Comparison of ENCODE assay signal across 20 mouse cellular contexts in the genomic region with DNA sequence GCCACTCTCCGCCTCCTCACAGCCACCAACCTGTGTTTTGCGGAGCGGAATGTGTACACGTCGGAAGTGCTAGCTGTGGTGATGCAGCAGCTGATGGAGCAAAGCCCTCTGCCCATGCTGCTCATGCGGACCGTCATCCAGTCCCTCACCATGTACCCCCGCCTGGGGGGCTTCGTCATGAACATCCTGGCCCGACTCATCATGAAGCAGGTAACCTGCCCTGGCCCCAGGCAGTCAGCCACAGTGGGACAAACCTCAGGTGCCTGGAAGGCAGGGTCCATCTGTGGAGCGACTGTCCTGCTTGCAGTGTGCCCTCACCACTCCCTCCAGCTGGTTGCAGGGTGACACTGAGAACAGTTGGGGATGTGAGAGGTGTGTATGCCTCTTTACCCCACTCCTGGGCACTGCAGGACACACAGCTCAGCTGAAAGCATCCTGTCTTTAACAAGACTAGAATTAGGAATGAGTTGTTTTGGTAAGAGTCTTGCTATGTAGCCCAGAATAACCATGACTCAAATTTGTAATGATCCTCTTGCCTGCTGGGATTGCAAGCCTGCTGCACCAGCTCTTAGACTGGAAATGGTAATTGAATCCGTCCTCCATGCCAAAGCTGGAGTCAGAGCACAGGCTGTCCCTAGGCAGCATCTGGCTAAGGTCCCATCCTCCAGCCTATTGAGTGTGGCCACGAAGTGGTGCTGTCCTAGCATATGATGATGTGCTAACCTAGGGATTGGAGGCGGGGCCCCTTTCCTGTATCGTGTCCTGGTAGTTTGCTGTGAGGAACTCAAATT. TPM values are rescaled to one million over a fixed set of nuclear protein-coding genes. Genes with fewer than 3 reads are reported as not detected.
DNase-seq lines count a peak whose midpoint lies in the region; ATAC-seq lines count a peak whose summit lies in the region.
"Had no signal": no experiment of that assay in that cellular context is flagged by ENCODE, and none has a peak within 500 bp of the region (broad histone marks: within the 10 kb centered on the region; RNA-seq: fewer than 3 reads in every experiment).

No protein-coding gene starts in this region.

- peak; percentile 58 to 67 for DNase-seq in right cerebral cortex, adult 2 months (ENCODE audit: low spot score in 2 of 2)
- no peak for DNase-seq in right cerebral cortex, postnatal 14 days
- peak; percentile 50 to 82 for DNase-seq in layer of hippocampus, adult 18-20 months (ENCODE audit: low spot score in 2 of 2)
- peak; percentile 58 to 62 for DNase-seq in left cerebral cortex, postnatal 10 days (ENCODE audit: extremely low spot score in 1 of 2, low spot score in 2 of 2)
- DNase-seq in hindbrain, embryonic 10.5 days (ENCODE audit: low spot score), result no peak
- DNase-seq: adrenal gland, postnatal 14 days; heart, postnatal 4 days had no signal

- no peaks in the 10 kb centered on the region for H3K27me3 ChIP-seq in hindbrain, embryonic 10.5 days (ENCODE audit: insufficient read depth, poor library complexity, severe bottlenecking)
- H3K27me3 ChIP-seq in midbrain, embryonic 13.5 days, result no peaks in the 10 kb centered on the region
- H3K27me3 ChIP-seq: CH12.LX; liver, embryonic 15.5 days; neural tube, embryonic 15.5 days; stomach, embryonic 15.5 days had no signal

- no peak overlapping the region for H3K4me2 ChIP-seq in midbrain, embryonic 13.5 days (replicated peaks)
- H3K4me2 ChIP-seq: liver, embryonic 15.5 days; neural tube, embryonic 15.5 days; stomach, embryonic 15.5 days had no signal

- ATAC-seq in erythroblast, adult 5-6 weeks (replicated peaks; ENCODE audit: low FRiP score, poor library complexity, severe bottlenecking), result no peak
- no peak for ATAC-seq in midbrain, embryonic 13.5 days
- ATAC-seq: inflammation-experienced regulatory T-cells, adult 6 months had no signal

- no peak overlapping the region for H3K27ac ChIP-seq in hindbrain, embryonic 10.5 days
- no peak overlapping the region for H3K27ac ChIP-seq in midbrain, embryonic 13.5 days
- H3K27ac ChIP-seq: liver, embryonic 15.5 days; macrophage; neural tube, embryonic 15.5 days; stomach, embryonic 15.5 days had no signal

- no peak overlapping the region for H3K9ac ChIP-seq in midbrain, embryonic 13.5 days (replicated peaks)
- H3K9ac ChIP-seq: liver, embryonic 15.5 days; neural tube, embryonic 15.5 days; stomach, embryonic 15.5 days had no signal

- no peak overlapping the region for H3K4me3 ChIP-seq in hindbrain, embryonic 10.5 days
- H3K4me3 ChIP-seq in midbrain, embryonic 13.5 days (replicated peaks), result no peak overlapping the region
- H3K4me3 ChIP-seq: liver, embryonic 15.5 days; neural tube, embryonic 15.5 days; stomach, embryonic 15.5 days had no signal

- peaks cover 15% of the 10 kb centered on the region for H3K4me1 ChIP-seq in hindbrain, embryonic 10.5 days (replicated peaks)
- peaks cover 13% of the 10 kb centered on the region for H3K4me1 ChIP-seq in midbrain, embryonic 13.5 days (replicated peaks)
- H3K4me1 ChIP-seq: liver, embryonic 15.5 days had no signal

- WGBS in hindbrain, embryonic 10.5 days, result 88% methylated on average over 15 of the region's 15 CpGs
- WGBS in midbrain, embryonic 13.5 days, result 89% methylated on average over 15 of the region's 15 CpGs

- intact Hi-C loops in left cerebral cortex, postnatal 10 days (cut with DNase I), result no loop called here

- peaks cover 83% of the 10 kb centered on the region for H3K36me3 ChIP-seq in hindbrain, embryonic 10.5 days
- H3K36me3 ChIP-seq in midbrain, embryonic 13.5 days, result peaks cover 60% of the 10 kb centered on the region

- no peaks in the 10 kb centered on the region; the same call in 1 of the 2 replicates for H3K9me3 ChIP-seq in hindbrain, embryonic 10.5 days
- H3K9me3 ChIP-seq in midbrain, embryonic 13.5 days, result no peaks in the 10 kb centered on the region
- H3K9me3 ChIP-seq: liver, embryonic 15.5 days; neural tube, embryonic 15.5 days; stomach, embryonic 15.5 days had no signal

RNA-seq across cellular contexts. Expression of gene Rsph6a, which starts 1.9 kb away (rescaled TPM):
- total RNA-seq in layer of hippocampus, adult 18-20 months (2021), result not detected
- under 1 TPM; 0.22 to 0.41 TPM for total RNA-seq in left cerebral cortex, postnatal 10 days (2021)
- not detected in 2 replicates for total RNA-seq in erythroblast, adult 5-6 weeks (2015; ENCODE audit: low replicate concordance)
- total RNA-seq in erythroblast, adult 5-6 weeks (2017; ENCODE audit: low replicate concordance), result not detected in 2 replicates
- polyA plus RNA-seq in hindbrain, embryonic 10.5 days (2016; fragmentation: Nextera tagmentation; extraction: Ambion mirVana), result not detected in 2 replicates
- 0.09 TPM in 1 of 2 replicates, not detected in the other for polyA plus RNA-seq in midbrain, embryonic 13.5 days (2015; fragmentation: Nextera tagmentation; extraction: Ambion mirVana)
- total RNA-seq: adrenal gland, postnatal 14 days; heart, postnatal 4 days; midbrain, postnatal 0 days had no signal
- polyA plus RNA-seq: inflammation-experienced regulatory T-cells, adult 6 months; kidney, embryonic 16.5 days; limb, embryonic 11.5 days; liver, embryonic 15.5 days; macrophage; small intestine, adult 2 months; stomach, embryonic 15.5 days; urinary bladder, adult 2 months had no signal

RNA-seq across cellular contexts. Expression of gene Dmwd, which starts 23.5 kb away (rescaled TPM):
- total RNA-seq in layer of hippocampus, adult 18-20 months (2021), result 100 to 1,000 TPM; 142 to 148 TPM
- 100 to 1,000 TPM; 155 to 157 TPM for total RNA-seq in left cerebral cortex, postnatal 10 days (2021)
- 1.9 and 3.1 TPM in 2 replicates for total RNA-seq in erythroblast, adult 5-6 weeks (2015; ENCODE audit: low replicate concordance)
- total RNA-seq in erythroblast, adult 5-6 weeks (2017; ENCODE audit: low replicate concordance), result 1.0 and 2.6 TPM in 2 replicates
- polyA plus RNA-seq in hindbrain, embryonic 10.5 days (2016; fragmentation: Nextera tagmentation; extraction: Ambion mirVana), result 16.6 and 20.7 TPM in 2 replicates
- 25.3 TPM in 2 replicates for polyA plus RNA-seq in midbrain, embryonic 13.5 days (2015; fragmentation: Nextera tagmentation; extraction: Ambion mirVana)
- total RNA-seq: CH12.LX had no signal

RNA-seq across cellular contexts. Expression of gene Sympk, which starts 28.4 kb away (rescaled TPM):
- 100 to 1,000 TPM; 118 to 123 TPM for total RNA-seq in layer of hippocampus, adult 18-20 months (2021)
- total RNA-seq in left cerebral cortex, postnatal 10 days (2021), result 10 to 100 TPM; 85.6 to 87.6 TPM
- 15.2 and 35.9 TPM in 2 replicates for total RNA-seq in erythroblast, adult 5-6 weeks (2015; ENCODE audit: low replicate concordance)
- total RNA-seq in erythroblast, adult 5-6 weeks (2017; ENCODE audit: low replicate concordance), result 7.8 and 21.0 TPM in 2 replicates
- polyA plus RNA-seq in hindbrain, embryonic 10.5 days (2016; fragmentation: Nextera tagmentation; extraction: Ambion mirVana), result 45.9 and 57.2 TPM in 2 replicates
- polyA plus RNA-seq in midbrain, embryonic 13.5 days (2015; fragmentation: Nextera tagmentation; extraction: Ambion mirVana), result 31.8 and 37.2 TPM in 2 replicates

RNA-seq across cellular contexts. Expression of gene Foxa3, which starts 29.2 kb away (rescaled TPM):
- total RNA-seq in layer of hippocampus, adult 18-20 months (2021), result not detected
- total RNA-seq in left cerebral cortex, postnatal 10 days (2021), result not detected
- total RNA-seq in erythroblast, adult 5-6 weeks (2015; ENCODE audit: low replicate concordance), result not detected in 2 replicates
- total RNA-seq in erythroblast, adult 5-6 weeks (2017; ENCODE audit: low replicate concordance), result not detected in 2 replicates
- polyA plus RNA-seq in hindbrain, embryonic 10.5 days (2016; fragmentation: Nextera tagmentation; extraction: Ambion mirVana), result 0.07 TPM in 1 of 2 replicates, not detected in the other
- not detected in 2 replicates for polyA plus RNA-seq in midbrain, embryonic 13.5 days (2015; fragmentation: Nextera tagmentation; extraction: Ambion mirVana)
- total RNA-seq: heart, postnatal 4 days; midbrain, postnatal 0 days had no signal
- polyA plus RNA-seq: inflammation-experienced regulatory T-cells, adult 6 months; macrophage; midbrain, postnatal 0 days; urinary bladder, adult 2 months had no signal

RNA-seq across cellular contexts. Expression of gene Dmpk, which starts 31.1 kb away (rescaled TPM):
- 10 to 100 TPM; 30.2 to 43.1 TPM for total RNA-seq in layer of hippocampus, adult 18-20 months (2021)
- total RNA-seq in left cerebral cortex, postnatal 10 days (2021), result 10 to 100 TPM; 30.2 to 31.5 TPM
- total RNA-seq in erythroblast, adult 5-6 weeks (2015; ENCODE audit: low replicate concordance), result 3.8 TPM in 1 of 2 replicates, not detected in the other
- 4.3 and 6.0 TPM in 2 replicates for total RNA-seq in erythroblast, adult 5-6 weeks (2017; ENCODE audit: low replicate concordance)
- 9.9 and 10.2 TPM in 2 replicates for polyA plus RNA-seq in hindbrain, embryonic 10.5 days (2016; fragmentation: Nextera tagmentation; extraction: Ambion mirVana)
- polyA plus RNA-seq in midbrain, embryonic 13.5 days (2015; fragmentation: Nextera tagmentation; extraction: Ambion mirVana), result 8.8 and 15.6 TPM in 2 replicates
- polyA plus RNA-seq: inflammation-experienced regulatory T-cells, adult 6 months had no signal

Comparison
In these comparisons a context has a peak if more than half of its experiments do, and no peak if none do; other contexts are left out.
1. DNase-seq: peak in right cerebral cortex, adult 2 months (2 of 2), layer of hippocampus, adult 18-20 months (2 of 2) and left cerebral cortex, postnatal 10 days (2 of 2); none in right cerebral cortex, postnatal 14 days (single experiment) and hindbrain, embryonic 10.5 days (single experiment).
2. RNA of gene Dmwd, which starts 23.5 kb away (total RNA-seq): 155 to 157 TPM in left cerebral cortex, postnatal 10 days and 142 to 148 TPM in layer of hippocampus, adult 18-20 months; 1.0 to 3.1 TPM in erythroblast, adult 5-6 weeks; every median in the first group is over 10 times any median in the second.